Mouse (Mus musculus): ENCODE measurements at regions not wholly inside any gene's neighbourhood (a gene's known extent, or its start where the extent isn't known, plus 50 kb on each side); places are given as distances from the start of the nearest gene placed in this dataset.

- TF ChIP-seq POLR2A (IDR thresholded peaks at IDR 0.05; ENCODE audit: borderline replicate concordance, extremely low read depth, low read depth, low read length) (no peak), CTCF (IDR thresholded peaks at IDR 0.05; ENCODE audit: insufficient read depth, low read length) (no peak)
These were observed 98.0 kb downstream of the Tex36 start for GRCm38 (mm10) chr7:133503946-133504345.
